Mouse (Mus musculus) embryonic facial prominence, embryonic 15.5 days (tissue): ENCODE data around the gene Pex11b. TPM values are rescaled to one million over a fixed set of nuclear protein-coding genes. Genes with fewer than 3 reads are reported as not detected.
A peak's percentile ranks its signal among the peaks of the same experiment; 100 is the strongest.

Source experiments
- ATAC-seq: fragments of 200-750 bp; cut with Nextera tagmentation; 2 replicates; pipeline ENCODE4 v1.8.0; 2017; ENCODE audit warnings: low read depth, moderate TSS enrichment; ENCODE audit not compliant: insufficient number of reproducible peaks, low FRiP score, low TSS enrichment
- H3K27ac ChIP-seq: fragments of 300-500 bp; sonication (generic); replicated peaks from 2 replicates; pipeline ENCODE4 v1.5.1; 2015; ENCODE audit warnings: mild to moderate bottlenecking, inconsistent platforms
- H3K27me3 ChIP-seq: fragments of 300-500 bp; sonication (generic); 2 replicates; pipeline ENCODE4 v1.6.1; 2015; ENCODE audit warnings: inconsistent platforms
- H3K36me3 ChIP-seq: fragments of 300-500 bp; sonication (generic); 2 replicates; pipeline ENCODE4 v1.6.1; 2015; ENCODE audit warnings: mild to moderate bottlenecking, inconsistent platforms
- H3K4me1 ChIP-seq: fragments of 300-500 bp; sonication (generic); 2 replicates; pipeline ENCODE4 v1.6.1; 2015; ENCODE audit warnings: inconsistent platforms
- H3K4me2 ChIP-seq: fragments of 300-500 bp; sonication (generic); replicated peaks from 2 replicates; pipeline ENCODE4 v1.6.1; 2015; ENCODE audit warnings: mild to moderate bottlenecking, inconsistent platforms
- H3K4me3 ChIP-seq: fragments of 300-500 bp; sonication (generic); replicated peaks from 2 replicates; pipeline ENCODE4 v1.5.1; 2015; ENCODE audit warnings: mild to moderate bottlenecking, inconsistent platforms
- H3K9ac ChIP-seq: fragments of 300-500 bp; sonication (generic); 2 replicates; pipeline ENCODE4 v1.6.1; 2015; ENCODE audit warnings: inconsistent platforms
- H3K9me3 ChIP-seq: fragments of 300-500 bp; sonication (generic); replicated peaks from 2 replicates; pipeline ENCODE4 v1.6.1; 2016; ENCODE audit warnings: inconsistent platforms
- WGBS: fragments of 180-500 bp; shearing (Covaris S2); methylation state at CpG from one replicate; pipeline ENCODE4 v1.1.7; 2015; 5-methylcytosine and 5-hydroxymethylcytosine counted together
- polyA plus RNA-seq: library from polyadenylated mRNA; unstranded; fragments of >200 nt; fragmentation: Nextera tagmentation; extraction: Ambion mirVana; gene quantifications from 2 replicates; pipeline ENCODE4 v1.2.1, GENCODE M21; 2015

Pex11b gene
- polyA plus RNA-seq, 1 experiment from 2014 or later, result 58.7 TPM

DNA sequence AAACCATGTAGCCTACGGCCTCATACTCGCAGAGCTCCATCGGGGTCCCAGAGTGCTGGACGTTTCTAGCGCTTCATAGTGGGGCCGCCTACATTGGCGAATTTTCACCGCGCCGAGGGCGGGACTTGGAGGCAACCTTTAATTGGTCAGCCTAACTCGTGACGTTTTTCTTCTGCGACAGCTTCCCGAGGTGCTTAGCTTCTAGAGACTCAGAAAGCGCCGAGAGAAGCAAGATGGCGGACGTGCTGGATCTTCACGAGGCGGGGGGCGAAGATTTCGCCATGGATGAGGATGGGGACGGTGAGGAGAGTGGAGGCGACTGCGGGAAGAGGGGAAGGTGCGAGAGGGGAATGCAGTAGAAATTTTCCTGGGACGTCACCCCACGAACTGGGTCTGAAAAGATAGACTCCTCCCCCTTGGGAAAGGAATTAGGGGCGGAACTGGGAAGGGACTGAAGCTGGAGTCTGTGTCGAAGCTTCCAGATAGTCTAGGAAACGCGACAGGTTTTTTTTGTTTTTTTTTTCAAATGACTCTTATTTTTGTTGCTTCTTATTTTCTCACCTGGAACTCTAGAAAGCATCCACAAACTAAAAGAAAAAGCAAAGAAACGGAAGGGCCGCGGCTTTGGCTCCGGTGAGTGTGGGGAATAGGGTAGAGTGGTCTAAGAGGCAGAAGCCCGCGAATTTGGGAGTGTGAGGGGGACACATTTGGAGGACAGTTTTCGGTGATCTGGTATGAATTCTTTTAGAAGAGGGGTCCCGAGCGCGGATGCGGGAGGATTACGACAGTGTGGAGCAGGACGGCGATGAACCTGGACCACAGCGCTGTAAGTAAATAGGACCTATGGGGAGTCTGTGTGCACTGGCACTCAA is 5.2 kb upstream of the Pex11b start, which contains the start of gene Rbm8a:
Gene Rbm8a (plus strand): TSS at position 205 of the 872 bp plus-strand sequence.
- peak; percentile 93 for ATAC-seq

GRCm38 (mm10) chr3:96632058-96632457 is 3.1 kb upstream of the Pex11b start:
- Histone ChIP-seq H3K4me1 (peaks cover 35% of the 10 kb centered on the region), H3K9ac (no peak overlapping the region), H3K36me3 (peaks cover 33% of the 10 kb centered on the region), H3K4me2 (no peak overlapping the region), H3K9me3 (no peaks in the 10 kb centered on the region), H3K27ac (no peak overlapping the region), H3K4me3 (no peak overlapping the region), H3K27me3 (no peaks in the 10 kb centered on the region)
- ATAC-seq, result no peak

More for the DNA sequence above, 5.2 kb upstream of the Pex11b start, which contains the start of gene Rbm8a:
- Histone ChIP-seq H3K9ac (peak within 1 kb of the TSS; percentile 72), H3K27me3 (no peaks in the 10 kb centered on the region), H3K4me1 (peaks cover 26% of the 10 kb centered on the region), H3K4me2 (peak within 1 kb of the TSS; percentile 79), H3K27ac (peak within 1 kb of the TSS; percentile 88), H3K36me3 (peaks cover 38% of the 10 kb centered on the region), H3K9me3 (no peaks in the 10 kb centered on the region), H3K4me3 (peak within 1 kb of the TSS; percentile 75)
- WGBS, result under 1% methylated on average over 48 of the region's 48 CpGs

GRCm38 (mm10) chr3:96634015-96634414 is 1.2 kb upstream of the Pex11b start:
- H3K4me2 ChIP-seq, result no peak overlapping the region
- H3K9ac ChIP-seq, result no peak overlapping the region
- no peak overlapping the region for H3K4me3 ChIP-seq
- peaks cover 29% of the 10 kb centered on the region for H3K4me1 ChIP-seq
- WGBS, result 67% methylated on average over 1 of the region's 1 CpGs
- no peak overlapping the region for H3K27ac ChIP-seq
- no peaks in the 10 kb centered on the region for H3K9me3 ChIP-seq
- peaks cover 50% of the 10 kb centered on the region for H3K36me3 ChIP-seq
- ATAC-seq, result no peak
- H3K27me3 ChIP-seq, result no peaks in the 10 kb centered on the region

- peaks cover 60% of the 10 kb centered on the region for H3K36me3 ChIP-seq
- H3K27me3 ChIP-seq, result no peaks in the 10 kb centered on the region
- 11% methylated on average over 15 of the region's 15 CpGs for WGBS
- peak overlapping the region; percentile 95 for H3K4me3 ChIP-seq
- peak overlapping the region; percentile 90 for H3K27ac ChIP-seq
- peaks cover 20% of the 10 kb centered on the region for H3K4me1 ChIP-seq
- H3K9ac ChIP-seq, result peak overlapping the region; percentile 97
- ATAC-seq, result no peak
- peak overlapping the region; percentile 60 for H3K4me2 ChIP-seq
- H3K9me3 ChIP-seq, result no peaks in the 10 kb centered on the region
Observed at GRCm38 (mm10) chr3:96635906-96636305, 730 bp downstream of the Pex11b start.

DNA sequence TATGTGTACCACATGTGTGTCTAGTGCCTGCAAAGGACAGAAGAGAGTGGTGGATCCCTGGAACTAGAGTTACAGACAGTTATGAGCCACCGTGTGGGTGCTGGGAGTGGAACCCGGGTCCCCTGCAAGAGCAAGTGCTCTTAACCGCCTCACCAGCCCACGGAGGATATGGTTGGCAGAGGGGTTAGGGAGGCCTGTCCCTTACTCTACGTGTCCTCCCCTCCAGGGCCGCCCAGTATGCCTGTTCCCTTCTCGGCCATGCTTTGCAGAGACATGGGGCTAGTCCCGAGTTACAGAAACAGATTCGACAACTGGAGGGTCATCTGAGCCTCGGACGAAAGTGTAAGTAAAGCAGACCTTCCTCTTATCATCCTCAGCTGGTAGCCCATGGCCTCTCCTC is 1.3 kb downstream of the Pex11b start:
- peak overlapping the region; percentile 95 for H3K4me3 ChIP-seq
- no peak for ATAC-seq
- H3K4me1 ChIP-seq, result peaks cover 16% of the 10 kb centered on the region
- H3K4me2 ChIP-seq, result peak overlapping the region; percentile 60
- H3K9ac ChIP-seq, result peak overlapping the region; percentile 97; the same call in 1 of the 2 replicates
- no peaks in the 10 kb centered on the region for H3K9me3 ChIP-seq
- no peaks in the 10 kb centered on the region for H3K27me3 ChIP-seq
- H3K27ac ChIP-seq, result peak overlapping the region; percentile 90; the same call in 1 of the 2 replicates
- 62% methylated on average over 11 of the region's 11 CpGs for WGBS
- H3K36me3 ChIP-seq, result peaks cover 57% of the 10 kb centered on the region

DNA sequence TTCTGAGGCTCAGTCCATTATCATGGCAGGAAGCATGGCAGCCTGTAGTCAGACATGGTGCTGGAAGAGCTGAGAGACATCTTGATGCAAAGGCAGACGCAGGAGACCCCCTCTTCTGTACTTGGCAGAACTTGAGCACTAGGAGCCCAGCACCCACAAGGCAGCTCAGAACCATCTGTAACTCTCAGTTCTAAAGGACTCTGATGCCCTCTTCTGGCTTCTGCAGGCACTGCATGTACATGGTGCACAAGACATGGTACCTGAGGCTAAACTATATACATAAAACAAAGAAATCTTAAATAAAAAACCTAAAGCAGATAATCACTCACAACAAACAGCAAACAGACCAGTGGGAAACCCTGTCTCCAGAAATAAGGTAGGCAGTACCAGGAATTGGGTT is 4.0 kb downstream of the Pex11b start:
- 93% methylated on average over 1 of the region's 1 CpGs for WGBS
- no peak overlapping the region for H3K27ac ChIP-seq
- no peak overlapping the region for H3K9ac ChIP-seq
- peaks cover 48% of the 10 kb centered on the region for H3K36me3 ChIP-seq
- no peaks in the 10 kb centered on the region for H3K27me3 ChIP-seq
- H3K9me3 ChIP-seq, result no peaks in the 10 kb centered on the region
- H3K4me3 ChIP-seq, result no peak overlapping the region
- H3K4me1 ChIP-seq, result peaks cover 16% of the 10 kb centered on the region
- ATAC-seq, result no peak
- no peak overlapping the region for H3K4me2 ChIP-seq

- Histone ChIP-seq H3K9ac (no peak within 1 kb of the TSS), H3K27me3 (no peaks in the 10 kb centered on the region), H3K36me3 (peaks cover 29% of the 10 kb centered on the region), H3K9me3 (no peaks in the 10 kb centered on the region), H3K4me3 (peak within 1 kb of the TSS; percentile 10; the same call in 1 of the 2 replicates), H3K4me2 (no peak within 1 kb of the TSS), H3K27ac (peak within 1 kb of the TSS; percentile 3; the same call in 1 of the 2 replicates), H3K4me1 (no peaks in the 10 kb centered on the region)
- ATAC-seq, result peak; percentile 81
- WGBS, result 59% methylated on average over 7 of the region's 7 CpGs
Observed at GRCm38 (mm10) chr3:96645018-96645649, 10.0 kb downstream of the Pex11b start, which contains the start of gene Itga10. Gene Itga10, plus strand, starts transcription at chr3:96645584.

- no peaks in the 10 kb centered on the region for H3K4me1 ChIP-seq
- H3K4me3 ChIP-seq, result no peak overlapping the region
- peaks cover 18% of the 10 kb centered on the region for H3K36me3 ChIP-seq
- no peak overlapping the region for H3K4me2 ChIP-seq
- 82% methylated on average over 3 of the region's 3 CpGs for WGBS
- no peaks in the 10 kb centered on the region for H3K9me3 ChIP-seq
- no peaks in the 10 kb centered on the region for H3K27me3 ChIP-seq
- no peak for ATAC-seq
- H3K9ac ChIP-seq, result no peak overlapping the region
- H3K27ac ChIP-seq, result no peak overlapping the region
Observed at GRCm38 (mm10) chr3:96647365-96647764, 12.2 kb downstream of the Pex11b start.

DNA sequence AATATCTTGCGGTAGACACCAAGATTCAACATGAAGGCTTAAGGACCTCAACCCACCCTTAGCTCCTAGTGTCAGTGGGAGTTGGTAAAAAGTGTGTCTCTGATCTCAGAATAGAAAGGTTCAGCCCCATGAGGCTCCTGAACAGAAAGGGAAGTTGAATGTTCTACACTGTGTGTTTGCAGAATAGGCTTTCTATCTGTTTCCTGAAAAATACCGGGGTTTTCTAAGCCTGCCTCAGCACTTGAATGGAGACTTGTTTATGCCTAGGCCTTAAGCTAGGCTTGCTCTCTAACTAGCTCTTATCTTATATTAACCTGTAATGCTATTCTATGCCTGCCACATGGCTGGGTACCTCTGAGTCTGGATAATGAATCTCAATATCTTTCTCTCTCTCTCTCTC is 25.7 kb downstream of the Pex11b start:
- WGBS, result 84% methylated on average over 2 of the region's 2 CpGs
- Histone ChIP-seq H3K9ac (no peak overlapping the region), H3K27me3 (no peaks in the 10 kb centered on the region), H3K4me3 (no peak overlapping the region), H3K27ac (no peak overlapping the region), H3K36me3 (peaks cover 7% of the 10 kb centered on the region; the same call in 1 of the 2 replicates), H3K4me2 (no peak overlapping the region), H3K4me1 (peaks cover 21% of the 10 kb centered on the region), H3K9me3 (no peaks in the 10 kb centered on the region)
- no peak for ATAC-seq

- H3K36me3 ChIP-seq, result no peaks in the 10 kb centered on the region
- H3K4me2 ChIP-seq, result peak overlapping the region; percentile 47
- H3K27me3 ChIP-seq, result no peaks in the 10 kb centered on the region
- H3K4me3 ChIP-seq, result peak overlapping the region; percentile 24
- WGBS, result 32% methylated on average over 8 of the region's 8 CpGs
- no peak for ATAC-seq
- peaks cover 21% of the 10 kb centered on the region for H3K4me1 ChIP-seq
- H3K27ac ChIP-seq, result peak overlapping the region; percentile 87
- no peaks in the 10 kb centered on the region for H3K9me3 ChIP-seq
- H3K9ac ChIP-seq, result no peak overlapping the region
Observed at GRCm38 (mm10) chr3:96662731-96663316, 27.6 kb downstream of the Pex11b start.
